Mouse (Mus musculus) liver, embryonic 11.5 days (tissue): ENCODE results near the gene Hexb. TPM values are rescaled to one million over a fixed set of nuclear protein-coding genes. Genes with fewer than 3 reads are reported as not detected.
A peak's percentile ranks its signal among the peaks of the same experiment; 100 is the strongest.

Experiments
- ATAC-seq: fragments of 200-750 bp; cut with Nextera tagmentation; replicated peaks from 2 replicates; pipeline ENCODE4 v1.8.0; 2017; ENCODE audit warnings: moderate number of reproducible peaks, mild to moderate bottlenecking, moderate TSS enrichment, moderate library complexity; ENCODE audit not compliant: low FRiP score
- DNase-seq: peaks from one replicate; pipeline ENCODE4 v3.0.0-alpha.2; 2017; ENCODE audit warnings: low spot score
- H3K27ac ChIP-seq: fragments of 300-500 bp; sonication (generic); 2 replicates; pipeline ENCODE4 v1.5.1; 2014; ENCODE audit warnings: mild to moderate bottlenecking, low read depth, low read length, control low read depth
- H3K27me3 ChIP-seq: fragments of 300-500 bp; sonication (generic); replicated peaks from 2 replicates; pipeline ENCODE4 v1.6.1; 2014; ENCODE audit warnings: low read length, mixed read lengths; ENCODE audit not compliant: control insufficient read depth, insufficient read depth
- H3K36me3 ChIP-seq: fragments of 300-500 bp; sonication (generic); 2 replicates; pipeline ENCODE4 v1.6.1; 2014; ENCODE audit warnings: mild to moderate bottlenecking, low read length, moderate library complexity, mixed read lengths; ENCODE audit not compliant: control insufficient read depth, insufficient read depth
- H3K4me1 ChIP-seq: fragments of 300-500 bp; sonication (generic); replicated peaks from 2 replicates; pipeline ENCODE4 v1.6.1; 2014; ENCODE audit warnings: low read length, mixed read lengths; ENCODE audit not compliant: control insufficient read depth, insufficient read depth
- H3K4me2 ChIP-seq: fragments of 300-500 bp; sonication (generic); 2 replicates; pipeline ENCODE4 v1.6.1; 2014; ENCODE audit warnings: mild to moderate bottlenecking, control low read depth, moderate library complexity
- H3K4me3 ChIP-seq: fragments of 300-500 bp; sonication (generic); 2 replicates; pipeline ENCODE4 v1.5.1; 2014; ENCODE audit warnings: low read depth, low read length, control low read depth
- H3K9ac ChIP-seq: fragments of 300-500 bp; sonication (generic); 2 replicates; pipeline ENCODE4 v1.6.1; 2014; ENCODE audit warnings: low read depth, low read length, control low read depth
- H3K9me3 ChIP-seq: fragments of 300-500 bp; sonication (generic); 2 replicates; pipeline ENCODE4 v1.6.1; 2016; ENCODE audit warnings: low read length, inconsistent platforms, mixed read lengths; ENCODE audit not compliant: control insufficient read depth
- WGBS: fragments of 180-500 bp; shearing (Covaris S2); extraction: QIAGEN DNeasy Blood & Tissue Kit; methylation state at CpG from one replicate; pipeline ENCODE4 v1.1.7; 2014; 5-methylcytosine and 5-hydroxymethylcytosine counted together
- polyA plus RNA-seq: library from polyadenylated mRNA; unstranded; fragments of >200 nt; fragmentation: Nextera tagmentation; extraction: Ambion mirVana; gene quantifications from 2 replicates; pipeline ENCODE4 v1.2.1, GENCODE M21; 2014

The Hexb gene
- polyA plus RNA-seq, 1 experiment from 2014 or later: 21.8 TPM

DNA sequence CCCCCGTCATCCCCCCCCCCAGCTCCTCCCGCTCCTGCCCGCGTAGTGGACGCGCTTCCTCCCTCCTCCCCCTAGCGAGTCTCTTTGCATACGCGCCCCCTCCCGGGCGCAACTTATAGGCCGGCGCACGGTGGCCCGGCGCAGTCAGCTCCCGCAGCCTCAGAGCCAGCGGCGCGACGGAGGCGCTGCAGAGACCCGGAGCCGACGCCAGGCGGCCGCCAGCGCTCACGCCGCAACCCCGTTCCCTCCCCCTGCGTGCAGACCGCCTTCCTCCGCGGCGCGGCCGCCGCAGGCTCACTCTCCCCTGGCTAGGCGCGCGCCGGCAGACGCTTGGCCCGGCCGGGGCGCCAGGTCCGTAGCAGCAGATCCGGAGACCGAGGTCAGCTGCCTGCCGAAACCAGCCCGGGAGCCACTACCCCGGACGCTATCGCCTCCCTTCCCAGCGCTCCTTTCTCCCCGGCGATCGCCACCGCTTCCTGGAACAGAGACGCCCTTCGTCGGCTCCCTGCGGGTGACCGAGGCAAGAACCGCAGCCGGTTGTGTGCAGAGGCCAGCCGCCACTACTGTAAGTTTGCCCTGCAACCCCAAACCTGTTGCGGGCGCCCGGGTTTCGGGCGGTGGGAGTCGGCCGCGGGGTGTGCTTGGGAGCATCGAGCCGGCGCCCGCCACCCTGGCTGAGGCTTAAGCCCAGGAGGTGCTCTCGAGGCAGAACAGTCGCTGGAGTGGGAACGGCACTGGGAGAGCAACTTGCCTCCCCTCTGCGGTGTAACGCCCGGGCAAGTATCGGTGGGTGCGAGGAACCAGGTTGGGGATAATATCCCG, 43.0 kb upstream of the Hexb start, which contains the start of gene Enc1:
Enc1 (plus strand) TSS at position 141 of the 822 bp plus-strand sequence.
- WGBS: under 1% methylated on average over 89 of the region's 89 CpGs
- H3K9me3 ChIP-seq: no peaks in the 10 kb centered on the region
- no peak for DNase-seq
- H3K4me2 ChIP-seq: peak within 1 kb of the TSS; percentile 97
- 0 out of 2 replicates have a peak, but pooled peaks cover 5% of the 10 kb centered on the region for H3K27me3 ChIP-seq
- peak; percentile 86 for ATAC-seq
- peak within 1 kb of the TSS; percentile 85 for H3K9ac ChIP-seq
- H3K4me3 ChIP-seq: peak within 1 kb of the TSS; percentile 75
- H3K36me3 ChIP-seq: peaks cover 10% of the 10 kb centered on the region; the same call in 1 of the 2 replicates
- peaks cover 26% of the 10 kb centered on the region for H3K4me1 ChIP-seq
- peak within 1 kb of the TSS; percentile 90 for H3K27ac ChIP-seq

DNA sequence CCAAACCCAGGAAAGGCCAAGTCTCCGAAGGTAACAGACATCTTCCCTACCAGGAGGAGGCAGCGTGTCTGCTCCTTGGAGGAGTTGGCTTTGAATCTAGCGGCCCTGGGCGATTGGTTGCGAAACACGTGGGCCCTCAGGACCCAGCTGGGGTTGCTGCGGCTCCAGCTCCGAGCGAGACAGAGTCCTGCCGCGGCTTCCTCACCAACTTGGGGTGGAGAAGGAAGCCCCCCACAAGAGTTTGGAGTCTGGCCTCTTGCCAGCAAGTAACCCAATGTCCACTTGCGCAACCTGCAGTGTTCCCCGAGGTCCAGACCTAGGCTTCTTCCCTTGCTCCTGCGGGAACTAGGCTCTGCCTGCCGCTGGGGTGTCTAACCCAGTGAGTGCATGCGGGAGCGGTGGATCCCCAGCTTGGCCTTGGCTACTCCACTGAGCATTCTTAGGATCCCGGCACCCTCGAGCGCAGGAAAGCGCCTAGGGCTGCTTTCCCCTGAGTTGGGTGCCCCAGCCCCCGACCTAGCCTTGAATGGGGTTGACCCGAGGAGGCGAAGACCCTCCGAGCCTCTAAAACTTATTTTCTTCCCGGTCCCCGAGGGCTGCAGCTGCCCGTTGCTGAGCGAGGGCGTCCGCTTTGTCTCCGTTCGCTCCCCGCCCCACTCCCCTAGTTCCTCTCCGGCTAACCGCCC, 42.3 kb upstream of the Hexb start:
- WGBS: 0% methylated on average over 35 of the region's 36 CpGs
- Histone ChIP-seq H3K27ac (peak overlapping the region; percentile 90), H3K9ac (peak overlapping the region; percentile 85), H3K4me2 (peak overlapping the region; percentile 97), H3K36me3 (peaks cover 5% of the 10 kb centered on the region; the same call in 1 of the 2 replicates), H3K4me3 (peak overlapping the region; percentile 75), H3K4me1 (peaks cover 26% of the 10 kb centered on the region), H3K27me3 (0 out of 2 replicates have a peak, but pooled peaks cover 5% of the 10 kb centered on the region), H3K9me3 (no peaks in the 10 kb centered on the region)
- peak; percentile 90 for DNase-seq
- ATAC-seq: peak; percentile 67

DNA sequence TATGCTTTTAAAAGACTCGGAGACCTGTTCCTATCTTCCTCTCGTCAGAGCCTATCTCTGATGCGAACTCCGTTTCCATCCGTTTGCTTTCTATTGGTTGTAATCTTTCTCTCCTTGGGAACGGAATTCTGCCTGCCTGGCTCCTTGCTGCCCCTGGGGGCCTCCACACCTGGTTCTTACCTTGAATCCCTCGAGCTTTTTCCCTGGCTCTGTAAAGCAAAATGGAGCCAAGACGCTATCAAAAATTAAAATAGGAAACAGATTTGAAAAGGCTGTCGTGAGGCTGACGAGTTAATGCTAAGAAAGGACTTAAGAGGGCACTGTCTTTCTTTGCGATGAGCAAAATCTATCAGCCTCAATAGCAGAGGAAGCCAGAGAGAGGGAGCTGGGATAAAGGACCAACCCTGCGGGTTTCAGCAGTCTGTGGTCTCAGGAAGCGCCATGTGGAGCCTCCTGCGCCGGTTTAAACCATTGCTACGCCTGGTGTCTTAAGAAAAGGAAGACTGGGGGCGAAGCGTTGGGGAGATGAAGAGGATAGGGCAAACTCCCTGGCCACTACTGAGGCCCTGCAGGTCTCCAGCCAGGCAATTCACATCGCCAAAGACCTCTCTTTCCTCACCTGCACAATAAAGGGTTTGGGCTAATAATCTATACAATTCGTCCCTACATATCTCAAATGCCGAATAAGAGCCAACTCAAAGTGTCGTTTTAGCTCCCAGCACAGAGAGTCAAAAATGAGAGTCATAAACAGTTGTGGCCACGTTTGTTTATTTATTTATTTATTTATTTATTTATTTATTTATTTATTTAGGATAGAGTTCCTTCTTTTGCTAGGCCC, 41.4 kb upstream of the Hexb start:
- DNase-seq (peak; percentile 56), ATAC-seq (no peak)
- no peaks in the 10 kb centered on the region for H3K9me3 ChIP-seq
- H3K27ac ChIP-seq: peak overlapping the region; percentile 50; the same call in 1 of the 2 replicates
- no peak overlapping the region; the same call in 1 of the 2 replicates for H3K4me3 ChIP-seq
- H3K36me3 ChIP-seq: no peaks in the 10 kb centered on the region
- H3K9ac ChIP-seq: no peak overlapping the region
- peaks cover 22% of the 10 kb centered on the region for H3K4me1 ChIP-seq
- H3K27me3 ChIP-seq: 0 out of 2 replicates have a peak, but pooled peaks cover 5% of the 10 kb centered on the region
- WGBS: 3% methylated on average over 23 of the region's 23 CpGs
- peak overlapping the region; percentile 97 for H3K4me2 ChIP-seq

DNA sequence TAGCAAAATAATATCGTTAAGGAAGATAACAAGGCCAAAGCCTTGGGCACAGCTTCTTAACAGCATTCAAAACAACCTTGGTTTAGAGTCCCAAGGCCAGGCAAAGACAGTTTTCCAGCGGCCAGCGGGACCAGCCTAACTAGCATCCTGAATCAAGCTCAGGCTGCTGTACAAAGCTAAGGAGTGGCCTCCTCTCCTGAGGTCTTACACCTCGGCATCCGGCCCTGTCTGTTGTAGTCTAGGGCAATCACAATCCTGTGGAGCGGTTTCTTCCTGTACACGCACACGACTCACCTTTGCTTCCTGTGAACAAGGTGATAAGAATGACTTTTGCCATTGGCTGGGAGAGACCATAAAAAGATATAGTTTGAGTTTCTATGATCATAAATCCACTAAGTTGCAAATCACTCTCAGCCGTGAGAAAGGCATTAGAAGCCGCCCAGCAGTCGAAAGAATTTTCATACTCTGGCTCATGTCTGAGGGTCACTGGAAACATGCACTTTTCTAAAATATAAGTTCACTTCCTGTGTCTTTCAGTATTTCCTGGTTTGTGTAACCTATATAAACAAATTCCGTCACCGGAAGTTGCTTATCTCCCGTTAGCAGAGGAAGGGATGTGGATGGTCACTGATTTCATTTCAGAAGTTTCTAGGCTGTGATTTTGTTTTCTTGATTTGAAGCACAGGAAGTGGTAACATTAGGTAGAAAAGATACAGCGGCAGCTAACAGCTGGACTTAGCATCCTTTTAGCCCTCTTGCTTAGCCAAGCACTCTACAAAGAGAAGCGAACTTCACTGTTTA, 40.2 kb upstream of the Hexb start:
- H3K27ac ChIP-seq: no peak overlapping the region
- H3K27me3 ChIP-seq: 0 out of 2 replicates have a peak, but pooled peaks cover 5% of the 10 kb centered on the region
- H3K4me1 ChIP-seq: peaks cover 12% of the 10 kb centered on the region
- WGBS: 42% methylated on average over 16 of the region's 16 CpGs
- no peak overlapping the region for H3K9ac ChIP-seq
- ATAC-seq (no peak), DNase-seq (no peak)
- H3K4me3 ChIP-seq: no peak overlapping the region
- H3K9me3 ChIP-seq: no peaks in the 10 kb centered on the region
- no peak overlapping the region; the same call in 1 of the 2 replicates for H3K4me2 ChIP-seq
- H3K36me3 ChIP-seq: no peaks in the 10 kb centered on the region

DNA sequence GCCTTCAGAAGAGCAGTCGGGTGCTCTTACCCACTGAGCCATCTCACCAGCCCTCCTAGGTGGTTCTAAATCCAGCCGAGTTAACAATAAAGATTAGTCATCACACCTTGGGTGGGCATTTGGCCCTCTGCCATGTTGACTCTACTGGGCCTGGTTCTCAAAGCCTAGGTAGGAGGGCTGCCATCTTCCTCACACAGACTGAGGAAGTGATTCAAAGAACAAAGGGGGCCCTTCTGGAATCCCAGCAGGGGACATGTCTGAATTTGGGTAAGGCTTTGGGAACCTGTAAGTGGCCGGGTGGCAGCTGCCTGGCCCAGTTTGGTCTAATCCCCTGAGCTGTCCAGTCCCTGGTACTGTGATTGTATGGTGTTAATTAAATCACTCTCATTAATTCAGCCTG, 39.5 kb upstream of the Hexb start:
- Histone ChIP-seq H3K36me3 (no peaks in the 10 kb centered on the region), H3K27me3 (0 out of 2 replicates have a peak, but pooled peaks cover 5% of the 10 kb centered on the region), H3K27ac (no peak overlapping the region), H3K9me3 (no peaks in the 10 kb centered on the region), H3K4me1 (peaks cover 6% of the 10 kb centered on the region), H3K9ac (no peak overlapping the region), H3K4me3 (no peak overlapping the region), H3K4me2 (no peak overlapping the region)
- WGBS: 60% methylated on average over 3 of the region's 3 CpGs
- DNase-seq: no peak
- ATAC-seq: no peak

DNA sequence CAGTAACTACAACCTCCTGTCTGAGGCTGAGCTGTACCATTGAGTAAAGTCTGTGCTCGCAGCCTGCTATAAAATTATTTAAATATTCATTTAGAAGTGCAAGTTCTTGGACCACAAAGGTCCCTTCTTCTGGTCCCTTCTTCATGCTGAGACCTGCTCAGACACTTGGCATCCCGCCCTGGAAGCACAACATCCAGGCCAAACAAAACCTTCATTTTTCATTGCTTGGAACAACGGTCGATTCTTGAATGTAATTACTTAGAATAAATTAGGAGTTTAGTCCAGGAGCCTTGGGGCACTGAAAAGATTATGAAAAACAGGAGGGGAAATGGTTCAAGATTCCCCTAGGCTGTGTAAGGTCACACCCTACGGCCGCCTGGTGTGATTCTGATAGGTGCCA, 37.8 kb upstream of the Hexb start:
- no peak overlapping the region for H3K4me3 ChIP-seq
- no peak overlapping the region for H3K4me2 ChIP-seq
- H3K9me3 ChIP-seq: no peaks in the 10 kb centered on the region
- ATAC-seq (no peak), DNase-seq (no peak)
- H3K27me3 ChIP-seq: 0 out of 2 replicates have a peak, but pooled peaks cover 5% of the 10 kb centered on the region
- no peaks in the 10 kb centered on the region for H3K36me3 ChIP-seq
- H3K4me1 ChIP-seq: peaks cover 3% of the 10 kb centered on the region; the same call in 1 of the 2 replicates
- no peak overlapping the region for H3K9ac ChIP-seq
- no peak overlapping the region for H3K27ac ChIP-seq
- 82% methylated on average over 6 of the region's 6 CpGs for whole genome bisulfite sequencing

DNA sequence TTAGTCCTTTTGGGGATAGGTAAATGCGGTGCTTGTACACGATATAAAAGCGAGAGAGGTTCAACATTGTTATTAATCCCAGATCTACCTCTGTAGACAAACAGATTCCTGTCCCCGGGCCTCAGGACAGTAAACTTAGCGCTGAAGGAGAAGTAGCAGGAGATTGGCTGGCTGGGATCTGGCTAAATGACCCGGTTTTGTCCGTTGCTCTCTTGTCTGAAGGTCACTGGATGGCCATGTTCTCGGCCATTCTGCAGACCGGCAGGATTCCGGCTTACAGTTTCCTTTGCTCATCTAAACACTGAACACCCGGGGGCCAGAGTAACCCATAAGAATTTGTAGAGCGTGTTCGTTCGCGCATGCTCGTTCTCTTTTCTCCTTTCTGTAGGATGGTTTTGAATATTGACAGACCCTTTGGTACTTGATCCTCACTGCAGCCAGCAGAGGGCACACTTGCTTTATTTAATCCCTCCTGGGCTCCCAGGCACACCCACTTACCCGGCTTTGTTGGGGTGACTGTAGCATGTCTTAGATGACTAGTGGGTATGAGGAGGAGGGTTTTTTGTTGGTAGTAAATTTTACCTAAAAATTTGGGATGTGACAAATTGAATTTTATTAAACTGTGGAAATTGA, 36.7 kb upstream of the Hexb start:
- H3K36me3 ChIP-seq: no peaks in the 10 kb centered on the region
- no peaks in the 10 kb centered on the region for H3K9me3 ChIP-seq
- peak overlapping the region; percentile 66 for H3K4me2 ChIP-seq
- H3K4me1 ChIP-seq: peaks cover 3% of the 10 kb centered on the region; the same call in 1 of the 2 replicates
- DNase-seq (peak; percentile 57), ATAC-seq (peak; percentile 60; the same call in 1 of the 2 replicates)
- 0 out of 2 replicates have a peak overlapping the region, but pooled peaks have one; percentile 43 for H3K9ac ChIP-seq
- H3K27me3 ChIP-seq: 0 out of 2 replicates have a peak, but pooled peaks cover 5% of the 10 kb centered on the region
- 18% methylated on average over 17 of the region's 17 CpGs for WGBS
- H3K4me3 ChIP-seq: peak overlapping the region; percentile 32; the same call in 1 of the 2 replicates
- no peak overlapping the region for H3K27ac ChIP-seq
